Mouse (Mus musculus): ENCODE data around the gene Olfr92. TPM values are rescaled to one million over a fixed set of nuclear protein-coding genes. Genes with fewer than 3 reads are reported as not detected.

Gene Olfr92
- polyA plus RNA-seq, 1 experiment, result not detected

- TF ChIP-seq GATA1 (IDR thresholded peaks at IDR 0.05; ENCODE audit: low read length), result no peak
These were observed 49.8 kb downstream of the Olfr92 start for GRCm38 (mm10) chr17:37070121-37070520.

DNA sequence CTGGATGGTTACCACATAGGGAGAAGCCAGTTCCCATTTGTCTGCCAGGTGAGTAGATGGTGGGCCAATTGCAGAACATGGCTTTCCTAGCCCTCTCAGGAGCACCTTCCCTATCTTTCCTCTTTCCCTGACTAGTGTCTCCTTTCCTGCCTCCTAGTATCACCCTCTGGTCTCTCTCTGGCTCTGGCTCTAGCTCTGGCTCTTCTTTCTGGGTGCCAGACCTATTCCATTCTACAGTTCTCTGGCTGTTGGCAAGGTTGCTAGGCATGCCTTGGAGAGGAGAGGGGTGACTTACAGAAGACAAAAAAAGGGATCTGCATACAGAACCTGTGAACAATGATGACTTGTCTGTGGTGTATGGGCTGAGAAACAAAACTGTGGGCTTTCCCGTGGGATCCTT is 52.0 kb downstream of the Olfr92 start:
- TF ChIP-seq GATA1 (IDR thresholded peaks at IDR 0.05; ENCODE audit: low read length), result no peak

- TF ChIP-seq GATA1 (IDR thresholded peaks at IDR 0.05; ENCODE audit: low read length), result no peak
These were observed 53.9 kb downstream of the Olfr92 start for GRCm38 (mm10) chr17:37065993-37066392.

DNA sequence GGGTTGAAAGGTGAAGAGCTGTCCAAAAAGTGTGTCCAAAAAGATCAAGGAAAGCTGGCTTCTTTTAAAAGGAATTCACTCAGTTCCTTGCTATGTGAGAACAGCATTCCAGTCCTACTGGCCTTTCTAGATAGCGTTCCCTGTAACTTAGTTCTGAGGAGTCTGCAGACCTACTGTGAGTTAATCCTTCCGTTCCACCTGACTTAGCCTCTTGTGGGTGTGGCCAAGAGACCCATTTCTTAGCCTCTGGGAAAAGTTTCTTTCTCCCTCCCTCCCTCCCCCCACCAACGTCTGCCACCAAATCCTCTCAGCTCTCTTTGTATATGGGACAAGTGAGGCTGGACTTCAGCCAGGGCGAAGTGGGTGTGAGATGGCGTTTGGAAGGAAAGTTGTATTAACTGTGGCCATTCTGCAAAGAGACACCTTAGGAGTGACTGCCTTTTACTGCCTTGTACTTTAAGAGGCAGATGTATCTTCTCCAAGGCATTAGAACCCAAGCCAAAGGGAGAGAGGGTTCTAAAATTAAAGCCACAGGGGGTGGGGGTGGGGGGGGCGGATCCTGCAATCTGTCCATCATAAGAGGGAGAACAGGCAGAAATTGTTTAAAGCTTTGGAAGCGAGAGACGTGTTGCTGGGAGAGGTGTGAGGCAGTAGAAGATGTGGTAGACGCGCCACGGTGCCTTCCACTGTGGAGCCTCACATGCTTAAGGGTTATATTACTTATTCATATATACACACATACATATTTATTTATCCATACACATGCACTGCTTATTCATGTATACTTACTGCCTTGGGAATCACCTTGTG is 56.0 kb downstream of the Olfr92 start:
- no peak for TF ChIP-seq GATA1 (IDR thresholded peaks at IDR 0.05; ENCODE audit: low read length)

GRCm38 (mm10) chr17:37063063-37063462 is 56.8 kb downstream of the Olfr92 start:
- TF ChIP-seq GATA1 (IDR thresholded peaks at IDR 0.05; ENCODE audit: low read length), result no peak

DNA sequence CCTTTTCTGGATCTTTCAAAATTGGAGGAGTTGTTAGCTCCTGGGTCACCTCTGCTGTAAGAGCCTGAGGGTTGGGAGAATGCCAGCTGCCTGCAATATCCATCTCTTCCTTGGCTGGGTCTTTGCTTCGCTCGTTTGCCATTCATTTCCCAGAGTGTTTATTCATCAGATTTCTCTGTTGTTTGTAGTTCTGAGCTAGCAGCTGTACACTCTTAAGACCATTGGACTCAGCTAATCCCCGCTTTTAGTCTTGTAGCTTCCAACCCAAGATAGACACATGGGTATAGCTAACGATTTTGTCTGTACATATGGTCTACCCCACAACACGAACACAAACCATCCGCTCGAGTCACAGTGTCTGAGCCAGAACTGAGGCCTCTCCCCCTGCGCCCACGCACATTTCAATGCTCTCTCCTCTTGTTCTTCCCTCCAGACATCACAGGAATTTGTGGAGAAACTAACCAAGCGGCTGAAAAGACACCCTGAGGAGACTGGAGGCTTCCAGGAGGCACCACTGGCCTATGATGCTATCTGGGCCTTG is 57.7 kb downstream of the Olfr92 start:
- no peak for TF ChIP-seq GATA1 (IDR thresholded peaks at IDR 0.05; ENCODE audit: low read length)

- no peak for TF ChIP-seq GATA1 (IDR thresholded peaks at IDR 0.05; ENCODE audit: low read length)
These were observed 58.5 kb downstream of the Olfr92 start for GRCm38 (mm10) chr17:37061435-37061834.

Other genes with a start within 250 kb of the Olfr92 start
- gene Trim40, start 230.0 kb downstream of the Olfr92 start, polyA plus RNA-seq (2012), result not detected in 2 replicates
- not detected in 2 replicates for gene Trim31, start 222.0 kb downstream of the Olfr92 start, polyA plus RNA-seq (2012)
- not detected in 2 replicates for gene Rnf39, start 177.2 kb downstream of the Olfr92 start, polyA plus RNA-seq (2012)
- gene Ppp1r11, start 168.3 kb downstream of the Olfr92 start, polyA plus RNA-seq (2012), result 252 and 445 TPM in 2 replicates
- 3.8 and 5.8 TPM in 2 replicates for gene Znrd1, start 161.5 kb downstream of the Olfr92 start, polyA plus RNA-seq (2012)
- gene Znrd1as, start 161.5 kb downstream of the Olfr92 start, polyA plus RNA-seq (2012), result 0.26 and 0.56 TPM in 2 replicates
- not detected in 2 replicates for gene 2410137M14Rik, start 138.9 kb downstream of the Olfr92 start, polyA plus RNA-seq (2012)
- not detected in 2 replicates for gene H2-M5, start 130.6 kb downstream of the Olfr92 start, polyA plus RNA-seq (2012)
- not detected in 2 replicates for gene Zfp57, start 118.9 kb downstream of the Olfr92 start, polyA plus RNA-seq (2012)
- not detected in 2 replicates for gene Mog, start 96.7 kb downstream of the Olfr92 start, polyA plus RNA-seq (2012)
- gene Gabbr1, start 74.1 kb downstream of the Olfr92 start, polyA plus RNA-seq (2012), result 20.1 and 23.9 TPM in 2 replicates
- gene Olfr90, start 31.6 kb downstream of the Olfr92 start, polyA plus RNA-seq (2012), result not detected in 2 replicates
- gene Olfr91, start 21.8 kb downstream of the Olfr92 start, polyA plus RNA-seq (2012), result not detected in 2 replicates
- gene Olfr93, start 41.4 kb upstream of the Olfr92 start, polyA plus RNA-seq (2012), result not detected in 2 replicates
- gene Ubd, start 73.8 kb upstream of the Olfr92 start, polyA plus RNA-seq (2012), result not detected in 2 replicates
- not detected in 2 replicates for gene Olfr94, start 80.9 kb upstream of the Olfr92 start, polyA plus RNA-seq (2012)
- not detected in 2 replicates for gene Olfr95, start 93.0 kb upstream of the Olfr92 start, polyA plus RNA-seq (2012)
- not detected in 2 replicates for gene Olfr96, start 100.1 kb upstream of the Olfr92 start, polyA plus RNA-seq (2012)
- not detected in 2 replicates for gene Olfr97, start 117.2 kb upstream of the Olfr92 start, polyA plus RNA-seq (2012)
- gene Olfr98, start 143.7 kb upstream of the Olfr92 start, polyA plus RNA-seq (2012), result not detected in 2 replicates
- not detected in 2 replicates for gene H2-M3, start 150.1 kb upstream of the Olfr92 start, polyA plus RNA-seq (2012)
- gene Olfr99, start 163.4 kb upstream of the Olfr92 start, polyA plus RNA-seq (2012), result not detected in 2 replicates
- gene Olfr101, start 184.2 kb upstream of the Olfr92 start, polyA plus RNA-seq (2012), result not detected in 2 replicates
- not detected in 2 replicates for gene Olfr102, start 197.0 kb upstream of the Olfr92 start, polyA plus RNA-seq (2012)
- not detected in 2 replicates for gene Olfr103, start 219.6 kb upstream of the Olfr92 start, polyA plus RNA-seq (2012)
- not detected in 2 replicates for gene Olfr104-ps, start 239.5 kb upstream of the Olfr92 start, polyA plus RNA-seq (2012)

All from G1E-ER4 (cell line).